Mouse (Mus musculus): ENCODE measurements around the gene Tma16. TPM values are rescaled to one million over a fixed set of nuclear protein-coding genes. Genes with fewer than 3 reads are reported as not detected.
A peak's percentile ranks its signal among the peaks of the same experiment; 100 is the strongest.

The Tma16 gene
- polyA plus RNA-seq (2014; fragmentation: Nextera tagmentation; extraction: Ambion mirVana): 13.9 and 14.5 TPM in 2 replicates

- Histone ChIP-seq H3K9me3 (ENCODE audit: low read depth, low read length) (no peaks in the 10 kb centered on the region), H3K4me3 (ENCODE audit: low read depth, low read length) (peak within 1 kb of the TSS; percentile 86), H3K27me3 (ENCODE audit: insufficient read depth, low read length) (no peaks in the 10 kb centered on the region), H3K27ac (ENCODE audit: low read depth) (peak within 1 kb of the TSS; percentile 42; the same call in 1 of the 2 replicates), H3K4me2 (peak within 1 kb of the TSS; percentile 71), H3K9ac (peak within 1 kb of the TSS; percentile 86), H3K36me3 (ENCODE audit: insufficient read depth) (peaks cover 20% of the 10 kb centered on the region), H3K4me1 (ENCODE audit: insufficient read depth) (no peaks in the 10 kb centered on the region)
- ATAC-seq (ENCODE audit: insufficient read depth): peak; percentile 96
- TF ChIP-seq CTCF (IDR thresholded peaks at IDR 0.05; ENCODE audit: low read depth): no peak
- DNase-seq: peak; percentile 91
- WGBS: under 1% methylated on average over 45 of the region's 45 CpGs
Measured at GRCm38 (mm10) chr8:66486084-66486763, at the start of gene Tma16. Gene Tma16, minus strand, starts transcription at chr8:66486530.

GRCm38 (mm10) chr8:66520576-66520975, 34.2 kb upstream of the Tma16 start:
- Histone ChIP-seq H3K36me3 (ENCODE audit: insufficient read depth) (no peaks in the 10 kb centered on the region), H3K27me3 (ENCODE audit: insufficient read depth, low read length) (no peaks in the 10 kb centered on the region), H3K4me3 (ENCODE audit: low read depth, low read length) (no peak overlapping the region), H3K27ac (ENCODE audit: low read depth) (no peak overlapping the region), H3K4me2 (no peak overlapping the region), H3K4me1 (ENCODE audit: insufficient read depth) (no peaks in the 10 kb centered on the region), H3K9me3 (ENCODE audit: low read depth, low read length) (no peaks in the 10 kb centered on the region), H3K9ac (no peak overlapping the region)
- DNase-seq: no peak
- no peak for TF ChIP-seq CTCF (IDR thresholded peaks at IDR 0.05; ENCODE audit: low read depth)
- no peak for ATAC-seq (ENCODE audit: insufficient read depth)

- no peak overlapping the region for H3K27ac ChIP-seq (ENCODE audit: low read depth)
- H3K27me3 ChIP-seq (ENCODE audit: insufficient read depth, low read length): no peaks in the 10 kb centered on the region
- no peak for DNase-seq
- H3K4me1 ChIP-seq (ENCODE audit: insufficient read depth): no peaks in the 10 kb centered on the region
- ATAC-seq (ENCODE audit: insufficient read depth): no peak
- H3K9ac ChIP-seq: no peak overlapping the region
- H3K4me2 ChIP-seq: no peak overlapping the region
- TF ChIP-seq CTCF (IDR thresholded peaks at IDR 0.05; ENCODE audit: low read depth): no peak
- H3K4me3 ChIP-seq (ENCODE audit: low read depth, low read length): no peak overlapping the region
- H3K9me3 ChIP-seq (ENCODE audit: low read depth, low read length): no peaks in the 10 kb centered on the region
- 70% methylated on average over 2 of the region's 2 CpGs for WGBS
- H3K36me3 ChIP-seq (ENCODE audit: insufficient read depth): no peaks in the 10 kb centered on the region
Measured at GRCm38 (mm10) chr8:66519149-66519548, 32.8 kb upstream of the Tma16 start.

GRCm38 (mm10) chr8:66511537-66511936, 25.2 kb upstream of the Tma16 start, which contains the start of gene Tktl2:
Gene Tktl2, plus strand, starts transcription at chr8:66511756.
- Histone ChIP-seq H3K4me1 (ENCODE audit: insufficient read depth) (no peaks in the 10 kb centered on the region), H3K4me3 (ENCODE audit: low read depth, low read length) (no peak within 1 kb of the TSS), H3K36me3 (ENCODE audit: insufficient read depth) (no peaks in the 10 kb centered on the region), H3K9me3 (ENCODE audit: low read depth, low read length) (no peaks in the 10 kb centered on the region), H3K27ac (ENCODE audit: low read depth) (no peak within 1 kb of the TSS), H3K9ac (no peak within 1 kb of the TSS), H3K4me2 (no peak within 1 kb of the TSS), H3K27me3 (ENCODE audit: insufficient read depth, low read length) (no peaks in the 10 kb centered on the region)
- 91% methylated on average over 22 of the region's 22 CpGs for WGBS
- no peak for TF ChIP-seq CTCF (IDR thresholded peaks at IDR 0.05; ENCODE audit: low read depth)
- DNase-seq: no peak
- ATAC-seq (ENCODE audit: insufficient read depth): no peak

- no peak for ATAC-seq (ENCODE audit: insufficient read depth)
- WGBS: 67% methylated on average over 2 of the region's 2 CpGs
Measured at GRCm38 (mm10) chr8:66503381-66503780, 17.1 kb upstream of the Tma16 start.

GRCm38 (mm10) chr8:66496998-66497577, 10.8 kb upstream of the Tma16 start:
- no peak overlapping the region for H3K9ac ChIP-seq
- H3K4me3 ChIP-seq (ENCODE audit: low read depth, low read length): no peak overlapping the region
- no peaks in the 10 kb centered on the region for H3K27me3 ChIP-seq (ENCODE audit: insufficient read depth, low read length)
- ATAC-seq (ENCODE audit: insufficient read depth) (peak; percentile 24; the same call in 1 of the 2 replicates), DNase-seq (peak; percentile 85)
- H3K4me1 ChIP-seq (ENCODE audit: insufficient read depth): no peaks in the 10 kb centered on the region
- 42% methylated on average over 4 of the region's 4 CpGs for WGBS
- H3K4me2 ChIP-seq: no peak overlapping the region
- TF ChIP-seq CTCF (IDR thresholded peaks at IDR 0.05; ENCODE audit: low read depth): peak; percentile 72
- no peaks in the 10 kb centered on the region for H3K36me3 ChIP-seq (ENCODE audit: insufficient read depth)
- no peaks in the 10 kb centered on the region for H3K9me3 ChIP-seq (ENCODE audit: low read depth, low read length)
- no peak overlapping the region for H3K27ac ChIP-seq (ENCODE audit: low read depth)

More at GRCm38 (mm10) chr8:66503381-66503780, 17.1 kb upstream of the Tma16 start:
- Histone ChIP-seq H3K27me3 (ENCODE audit: insufficient read depth, low read length) (no peaks in the 10 kb centered on the region), H3K36me3 (ENCODE audit: insufficient read depth) (no peaks in the 10 kb centered on the region), H3K9me3 (ENCODE audit: low read depth, low read length) (no peaks in the 10 kb centered on the region), H3K9ac (no peak overlapping the region), H3K4me3 (ENCODE audit: low read depth, low read length) (no peak overlapping the region), H3K4me2 (no peak overlapping the region), H3K27ac (ENCODE audit: low read depth) (no peak overlapping the region), H3K4me1 (ENCODE audit: insufficient read depth) (no peaks in the 10 kb centered on the region)
- no peak for TF ChIP-seq CTCF (IDR thresholded peaks at IDR 0.05; ENCODE audit: low read depth)
- no peak for DNase-seq

- Histone ChIP-seq H3K27me3 (ENCODE audit: insufficient read depth, low read length) (no peaks in the 10 kb centered on the region), H3K36me3 (ENCODE audit: insufficient read depth) (no peaks in the 10 kb centered on the region), H3K4me3 (ENCODE audit: low read depth, low read length) (no peak overlapping the region), H3K4me2 (no peak overlapping the region), H3K9me3 (ENCODE audit: low read depth, low read length) (no peaks in the 10 kb centered on the region), H3K4me1 (ENCODE audit: insufficient read depth) (no peaks in the 10 kb centered on the region), H3K27ac (ENCODE audit: low read depth) (no peak overlapping the region), H3K9ac (no peak overlapping the region)
- WGBS: 7% methylated on average over 8 of the region's 8 CpGs
- DNase-seq (peak; percentile 85), ATAC-seq (ENCODE audit: insufficient read depth) (peak; percentile 89; the same call in 1 of the 2 replicates)
- peak; percentile 82 for TF ChIP-seq CTCF (IDR thresholded peaks at IDR 0.05; ENCODE audit: low read depth)
Measured at GRCm38 (mm10) chr8:66495726-66496125, 9.4 kb upstream of the Tma16 start.
